Mouse (Mus musculus) neural tube, embryonic 11.5 days (tissue): ENCODE results near the gene Gstk1. TPM values are rescaled to one million over a fixed set of nuclear protein-coding genes. Genes with fewer than 3 reads are reported as not detected.

Experiments
- ATAC-seq: fragments of 200-750 bp; cut with Nextera tagmentation; 2 replicates; pipeline ENCODE4 v1.8.0; 2017; ENCODE audit warnings: moderate number of reproducible peaks, mild to moderate bottlenecking, moderate TSS enrichment, moderate library complexity; ENCODE audit not compliant: insufficient read depth, low FRiP score, low TSS enrichment
- DNase-seq: peaks from one replicate; pipeline ENCODE4 v3.0.0-alpha.2; 2015; ENCODE audit warnings: low spot score
- H3K27ac ChIP-seq: fragments of 300-500 bp; sonication (generic); 2 replicates; pipeline ENCODE4 v1.5.1; 2014; ENCODE audit warnings: low read depth, mild to moderate bottlenecking, low read length
- H3K27me3 ChIP-seq: fragments of 300-500 bp; sonication (generic); 2 replicates; pipeline ENCODE4 v1.6.1; 2014; ENCODE audit warnings: mild to moderate bottlenecking, low read length, mixed read lengths; ENCODE audit not compliant: control insufficient read depth, insufficient read depth
- H3K36me3 ChIP-seq: fragments of 300-500 bp; sonication (generic); 2 replicates; pipeline ENCODE4 v1.6.1; 2014; ENCODE audit warnings: mild to moderate bottlenecking, low read length, moderate library complexity, mixed read lengths; ENCODE audit not compliant: control insufficient read depth, insufficient read depth
- H3K4me1 ChIP-seq: fragments of 300-500 bp; sonication (generic); 2 replicates; pipeline ENCODE4 v1.6.1; 2014; ENCODE audit warnings: low read length, mixed read lengths; ENCODE audit not compliant: control insufficient read depth, insufficient read depth
- H3K4me2 ChIP-seq: fragments of 300-500 bp; sonication (generic); 2 replicates; pipeline ENCODE4 v1.6.1; 2014; ENCODE audit warnings: low read depth, mild to moderate bottlenecking, moderate library complexity
- H3K4me3 ChIP-seq: fragments of 300-500 bp; sonication (generic); 2 replicates; pipeline ENCODE4 v1.5.1; 2014; ENCODE audit warnings: low read depth, low read length
- H3K9ac ChIP-seq: fragments of 300-500 bp; sonication (generic); 2 replicates; pipeline ENCODE4 v1.6.1; 2014; ENCODE audit warnings: mild to moderate bottlenecking, low read length
- H3K9me3 ChIP-seq: fragments of 300-500 bp; sonication (generic); 2 replicates; pipeline ENCODE4 v1.6.1; 2016; ENCODE audit warnings: low read length; ENCODE audit not compliant: control insufficient read depth
- WGBS: fragments of 180-500 bp; shearing (Covaris S2); extraction: QIAGEN DNeasy Blood & Tissue Kit; methylation state at CpG from one replicate; pipeline ENCODE4 v1.1.7; 2014; 5-methylcytosine and 5-hydroxymethylcytosine counted together
- polyA plus RNA-seq: library from polyadenylated mRNA; unstranded; fragments of >200 nt; fragmentation: Nextera tagmentation; extraction: Ambion mirVana; gene quantifications from 2 replicates; pipeline ENCODE4 v1.2.1, GENCODE M21; 2014

Gene Gstk1
- polyA plus RNA-seq, 1 experiment from 2014 or later = 21.0 TPM

- no peak within 1 kb of the TSS for H3K4me3 ChIP-seq
- no peak for DNase-seq
- H3K4me1 ChIP-seq = 0 out of 2 replicates have a peak, but pooled peaks cover 2% of the 10 kb centered on the region
- H3K27ac ChIP-seq = no peak within 1 kb of the TSS
- H3K36me3 ChIP-seq = no peaks in the 10 kb centered on the region
- H3K9me3 ChIP-seq = no peaks in the 10 kb centered on the region
- no peak within 1 kb of the TSS for H3K9ac ChIP-seq
- no peak within 1 kb of the TSS for H3K4me2 ChIP-seq
- WGBS = 16% methylated on average over 20 of the region's 20 CpGs
- ATAC-seq = no peak
- no peaks in the 10 kb centered on the region for H3K27me3 ChIP-seq
Observed at GRCm38 (mm10) chr6:42261524-42262170, 15.9 kb downstream of the Gstk1 start, which contains the start of gene Tmem139. Tmem139 (plus strand) TSS chr6:42261970.

- DNase-seq (peak; percentile 99), ATAC-seq (peak; percentile 99)
- WGBS = under 1% methylated on average over 50 of the region's 51 CpGs
- no peaks in the 10 kb centered on the region for H3K27me3 ChIP-seq
- H3K9ac ChIP-seq = peak within 1 kb of the TSS; percentile 90
- 0 out of 2 replicates have a peak, but pooled peaks cover 2% of the 10 kb centered on the region for H3K4me1 ChIP-seq
- peak within 1 kb of the TSS; percentile 76 for H3K4me3 ChIP-seq
- no peaks in the 10 kb centered on the region for H3K9me3 ChIP-seq
- peak within 1 kb of the TSS; percentile 71 for H3K4me2 ChIP-seq
- H3K36me3 ChIP-seq = peaks cover 12% of the 10 kb centered on the region
- H3K27ac ChIP-seq = peak within 1 kb of the TSS; percentile 67; the same call in 1 of the 2 replicates
Observed at GRCm38 (mm10) chr6:42264626-42265312, 19.0 kb downstream of the Gstk1 start, which contains the start of gene Casp2. Casp2 (plus strand) TSS chr6:42264985.

GRCm38 (mm10) chr6:42265391-42266330 lies 19.9 kb downstream of the Gstk1 start:
- under 1% methylated on average over 21 of the region's 21 CpGs for WGBS
- H3K4me1 ChIP-seq = 0 out of 2 replicates have a peak, but pooled peaks cover 2% of the 10 kb centered on the region
- H3K27ac ChIP-seq = peak overlapping the region; percentile 67; the same call in 1 of the 2 replicates
- H3K27me3 ChIP-seq = no peaks in the 10 kb centered on the region
- ATAC-seq = no peak
- peak overlapping the region; percentile 76 for H3K4me3 ChIP-seq
- DNase-seq = peak; percentile 30
- peak overlapping the region; percentile 90 for H3K9ac ChIP-seq
- H3K36me3 ChIP-seq = peaks cover 14% of the 10 kb centered on the region
- peak overlapping the region; percentile 71 for H3K4me2 ChIP-seq
- H3K9me3 ChIP-seq = no peaks in the 10 kb centered on the region

GRCm38 (mm10) chr6:42270817-42271216 lies 25.1 kb downstream of the Gstk1 start:
- no peaks in the 10 kb centered on the region for H3K9me3 ChIP-seq
- ATAC-seq = no peak
- H3K4me3 ChIP-seq = no peak overlapping the region
- no peak overlapping the region for H3K9ac ChIP-seq
- no peaks in the 10 kb centered on the region for H3K27me3 ChIP-seq
- H3K4me1 ChIP-seq = 0 out of 2 replicates have a peak, but pooled peaks cover 2% of the 10 kb centered on the region
- peaks cover 26% of the 10 kb centered on the region for H3K36me3 ChIP-seq
- H3K27ac ChIP-seq = no peak overlapping the region
- no peak for DNase-seq
- no peak overlapping the region for H3K4me2 ChIP-seq

- H3K36me3 ChIP-seq = peaks cover 33% of the 10 kb centered on the region
- 88% methylated on average over 2 of the region's 2 CpGs for WGBS
- no peaks in the 10 kb centered on the region for H3K27me3 ChIP-seq
- no peak for DNase-seq
- ATAC-seq = no peak
- no peak overlapping the region for H3K4me3 ChIP-seq
- H3K4me1 ChIP-seq = no peaks in the 10 kb centered on the region
- H3K9me3 ChIP-seq = no peaks in the 10 kb centered on the region
- H3K9ac ChIP-seq = no peak overlapping the region
- no peak overlapping the region for H3K27ac ChIP-seq
- H3K4me2 ChIP-seq = no peak overlapping the region
Observed at GRCm38 (mm10) chr6:42276151-42276550, 30.4 kb downstream of the Gstk1 start.

- no peak for DNase-seq
- peaks cover 16% of the 10 kb centered on the region for H3K36me3 ChIP-seq
- H3K27me3 ChIP-seq = no peaks in the 10 kb centered on the region
- no peak overlapping the region for H3K4me3 ChIP-seq
- no peak overlapping the region for H3K9ac ChIP-seq
- 89% methylated on average over 5 of the region's 5 CpGs for WGBS
- H3K27ac ChIP-seq = no peak overlapping the region
- no peak for ATAC-seq
- no peaks in the 10 kb centered on the region for H3K9me3 ChIP-seq
- H3K4me1 ChIP-seq = no peaks in the 10 kb centered on the region
- H3K4me2 ChIP-seq = no peak overlapping the region
Observed at GRCm38 (mm10) chr6:42282865-42283528, 37.3 kb downstream of the Gstk1 start.

GRCm38 (mm10) chr6:42286448-42286847 lies 40.7 kb downstream of the Gstk1 start, which contains the start of gene Clcn1:
Clcn1 (plus strand) TSS chr6:42286685.
- no peaks in the 10 kb centered on the region for H3K4me1 ChIP-seq
- WGBS = 73% methylated on average over 5 of the region's 5 CpGs
- no peak within 1 kb of the TSS for H3K27ac ChIP-seq
- H3K27me3 ChIP-seq = no peaks in the 10 kb centered on the region
- ATAC-seq = 0 out of 2 replicates have a peak, but pooled peaks have one; percentile 43
- no peaks in the 10 kb centered on the region for H3K9me3 ChIP-seq
- no peak within 1 kb of the TSS for H3K4me2 ChIP-seq
- peaks cover 2% of the 10 kb centered on the region; the same call in 1 of the 2 replicates for H3K36me3 ChIP-seq
- DNase-seq = no peak
- no peak within 1 kb of the TSS for H3K4me3 ChIP-seq
- no peak within 1 kb of the TSS for H3K9ac ChIP-seq

- Histone ChIP-seq H3K27me3 (no peaks in the 10 kb centered on the region), H3K27ac (no peak overlapping the region), H3K36me3 (no peaks in the 10 kb centered on the region; the same call in none of the 2 replicates), H3K9ac (no peak overlapping the region), H3K4me2 (no peak overlapping the region), H3K9me3 (no peaks in the 10 kb centered on the region), H3K4me3 (no peak overlapping the region), H3K4me1 (no peaks in the 10 kb centered on the region)
- DNase-seq (no peak), ATAC-seq (no peak)
Observed at GRCm38 (mm10) chr6:42287562-42287961, 41.8 kb downstream of the Gstk1 start.
